Mouse (Mus musculus) v-Abl transformed pro-B cells (cell line): Measurements from ENCODE around the gene Rheb.
"Not testable (repeated sequence)": the region's sequence is repeated elsewhere in the genome, so short reads cannot be mapped to it uniquely, and the experiment has no call there.

Experiments used
- in situ Hi-C, 2 experiments: fragments of 400-800 bp; cut with MboI; formaldehyde crosslinking; loops; one replicate each; pipeline ENCODE4 v1.15.1; 2025; ENCODE audit not compliant: unreplicated experiment in 2 of 2

Gene Rheb

GRCm38 (mm10) chr5:24842274-24843102 is at the start of gene Rheb:
Rheb (minus strand) TSS chr5:24842624.
- in situ Hi-C loops = no loop called here

GRCm38 (mm10) chr5:24889860-24890259 is 47.4 kb upstream of the Rheb start:
- in situ Hi-C loops = loop anchor here in 1 of 2 experiments (25.0 kb wide), 1 partner anchor 947 kb away; no protein-coding TSS in a partner anchor

GRCm38 (mm10) chr5:24888874-24889591 is 46.6 kb upstream of the Rheb start:
- in situ Hi-C loops = loop anchor here in 1 of 2 experiments (25.0 kb wide), 1 partner anchor 948 kb away; no protein-coding TSS in a partner anchor

GRCm38 (mm10) chr5:24887271-24887670 is 44.8 kb upstream of the Rheb start:
- in situ Hi-C loops = loop anchor here in 1 of 2 experiments (25.0 kb wide), 1 partner anchor 950 kb away; no protein-coding TSS in a partner anchor

- in situ Hi-C loops = loop anchor here in 1 of 2 experiments (25.0 kb wide), 1 partner anchor 959 kb away; no protein-coding TSS in a partner anchor
Measured at GRCm38 (mm10) chr5:24878713-24879112, 36.3 kb upstream of the Rheb start.

GRCm38 (mm10) chr5:24877836-24878624 is 35.6 kb upstream of the Rheb start:
- in situ Hi-C loops = loop anchor here in 1 of 2 experiments (25.0 kb wide), 1 partner anchor 959 kb away; no protein-coding TSS in a partner anchor

- in situ Hi-C loops = loop anchor here in 1 of 2 experiments (25.0 kb wide), 1 partner anchor 961 kb away; no protein-coding TSS in a partner anchor
Measured at GRCm38 (mm10) chr5:24876653-24877052, 34.2 kb upstream of the Rheb start.

- in situ Hi-C loops = no loop called here
Measured at GRCm38 (mm10) chr5:24874111-24874510, 31.7 kb upstream of the Rheb start.

- in situ Hi-C loops = no loop called here
Measured at GRCm38 (mm10) chr5:24873221-24873620, 30.8 kb upstream of the Rheb start.

- in situ Hi-C loops = no loop called here
Measured at GRCm38 (mm10) chr5:24871276-24871675, 28.9 kb upstream of the Rheb start.

GRCm38 (mm10) chr5:24869796-24870289 is 27.4 kb upstream of the Rheb start:
- in situ Hi-C loops = no loop called here

GRCm38 (mm10) chr5:24863804-24864203 is 21.4 kb upstream of the Rheb start:
- in situ Hi-C loops = no loop called here

GRCm38 (mm10) chr5:24861449-24861930 is 19.1 kb upstream of the Rheb start:
- in situ Hi-C loops = no loop called here

- in situ Hi-C loops = no loop called here
Measured at GRCm38 (mm10) chr5:24860635-24861448, 18.4 kb upstream of the Rheb start.

- in situ Hi-C loops = no loop called here
Measured at GRCm38 (mm10) chr5:24859771-24860540, 17.5 kb upstream of the Rheb start.

GRCm38 (mm10) chr5:24854827-24855600 is 12.6 kb upstream of the Rheb start:
- in situ Hi-C loops = no loop called here

GRCm38 (mm10) chr5:24854256-24854655 is 11.8 kb upstream of the Rheb start:
- in situ Hi-C loops = no loop called here

- in situ Hi-C loops = not testable (repeated sequence)
Measured at GRCm38 (mm10) chr5:24848261-24848660, 5.8 kb upstream of the Rheb start.
